Mouse (Mus musculus) NIH3T3 (cell line): Measurements from ENCODE around the gene Vmn2r93.

Experiments
- DNase-seq: peaks from one replicate; pipeline ENCODE4 v3.0.0-alpha.2; 2012; ENCODE audit warnings: low read depth

Gene Vmn2r93

GRCm38 (mm10) chr17:18297799-18298198 lies at the start of gene Vmn2r93:
TSS of gene Vmn2r93 (plus strand) at chr17:18298099.
- no peak for DNase-seq

GRCm38 (mm10) chr17:18277656-18278055 lies 20.2 kb upstream of the Vmn2r93 start, which contains the start of gene Vmn2r94:
TSS of gene Vmn2r94 (minus strand) at chr17:18277756.
- DNase-seq: no peak

GRCm38 (mm10) chr17:18323031-18323430 lies 25.1 kb downstream of the Vmn2r93 start:
- no peak for DNase-seq

GRCm38 (mm10) chr17:18360007-18360406 lies 62.1 kb downstream of the Vmn2r93 start:
- no peak for DNase-seq

- DNase-seq: no peak
Measured at GRCm38 (mm10) chr17:18360602-18361001, 62.7 kb downstream of the Vmn2r93 start.
